Mouse (Mus musculus) neutrophil, adult 5-6 weeks (primary cell): ENCODE results near the gene Olfr1393. TPM values are rescaled to one million over a fixed set of nuclear protein-coding genes. Genes with fewer than 3 reads are reported as not detected.

Source experiments
- ATAC-seq: fragments of 151-379, 151-347 bp; 2 replicates; pipeline ENCODE4 v1.8.0; 2017; ENCODE audit warnings: mild to moderate bottlenecking, moderate TSS enrichment; ENCODE audit not compliant: insufficient number of reproducible peaks, poor library complexity, low FRiP score, severe bottlenecking; ENCODE audit errors: extremely low read depth
- total RNA-seq: library from RNA; stranded (forward); fragments of 200-1000 nt; gene quantifications from 2 replicates; pipeline ENCODE4 v1.2.3, GENCODE M21; 2017

Olfr1393 gene
- total RNA-seq, result 0.23 and 0.98 TPM in 2 replicates

- no peak for ATAC-seq
Measured at GRCm38 (mm10) chr11:49278222-49278621, at the start of gene Olfr1393. Gene Olfr1393 (plus strand): TSS chr11:49278304.

GRCm38 (mm10) chr11:49232781-49233180, 45.3 kb upstream of the Olfr1393 start:
- no peak for ATAC-seq

GRCm38 (mm10) chr11:49235459-49236207, 42.5 kb upstream of the Olfr1393 start:
- no peak for ATAC-seq

DNA sequence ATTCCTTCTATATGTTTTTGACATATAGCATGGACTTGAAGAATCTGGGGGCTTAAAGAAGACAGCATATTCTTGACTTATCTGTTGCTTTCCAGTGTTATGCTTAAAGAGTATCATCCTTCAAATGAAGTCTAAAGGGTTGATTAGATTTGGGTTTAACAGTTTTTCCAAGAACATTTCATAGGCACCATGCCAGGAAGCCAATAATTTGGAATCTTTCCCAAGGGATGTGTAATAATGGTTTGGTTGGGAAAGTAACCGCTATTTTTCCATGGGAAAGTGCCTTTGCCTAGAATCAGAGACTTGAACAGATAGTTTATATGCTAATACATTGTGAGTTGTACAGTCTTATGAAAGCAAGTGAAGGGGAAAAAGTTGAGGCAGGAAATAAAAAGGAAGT, 41.2 kb upstream of the Olfr1393 start:
- no peak for ATAC-seq

DNA sequence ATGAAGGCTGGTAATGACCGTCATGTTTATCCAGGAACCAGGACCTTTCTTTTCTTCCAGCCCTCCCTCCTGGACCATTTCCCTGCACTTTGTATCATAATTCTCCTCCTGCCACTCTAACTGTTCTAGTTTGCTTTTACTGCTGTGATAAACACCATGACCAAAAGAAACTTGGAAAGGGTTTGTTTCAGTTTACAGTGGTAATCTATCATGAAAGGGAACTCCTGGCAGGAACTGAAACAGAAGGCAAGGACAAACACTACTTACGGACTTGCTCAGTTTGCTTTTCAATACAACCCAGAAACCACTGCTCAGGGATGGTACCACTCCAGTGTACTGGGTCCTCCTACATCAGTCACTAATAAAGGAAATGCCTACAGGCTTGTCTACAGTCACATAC, 40.6 kb upstream of the Olfr1393 start:
- ATAC-seq, result no peak

GRCm38 (mm10) chr11:49240310-49240709, 37.8 kb upstream of the Olfr1393 start:
- ATAC-seq, result no peak

- no peak for ATAC-seq
Measured at GRCm38 (mm10) chr11:49240874-49241273, 37.2 kb upstream of the Olfr1393 start.

GRCm38 (mm10) chr11:49241471-49241870, 36.6 kb upstream of the Olfr1393 start:
- no peak for ATAC-seq

DNA sequence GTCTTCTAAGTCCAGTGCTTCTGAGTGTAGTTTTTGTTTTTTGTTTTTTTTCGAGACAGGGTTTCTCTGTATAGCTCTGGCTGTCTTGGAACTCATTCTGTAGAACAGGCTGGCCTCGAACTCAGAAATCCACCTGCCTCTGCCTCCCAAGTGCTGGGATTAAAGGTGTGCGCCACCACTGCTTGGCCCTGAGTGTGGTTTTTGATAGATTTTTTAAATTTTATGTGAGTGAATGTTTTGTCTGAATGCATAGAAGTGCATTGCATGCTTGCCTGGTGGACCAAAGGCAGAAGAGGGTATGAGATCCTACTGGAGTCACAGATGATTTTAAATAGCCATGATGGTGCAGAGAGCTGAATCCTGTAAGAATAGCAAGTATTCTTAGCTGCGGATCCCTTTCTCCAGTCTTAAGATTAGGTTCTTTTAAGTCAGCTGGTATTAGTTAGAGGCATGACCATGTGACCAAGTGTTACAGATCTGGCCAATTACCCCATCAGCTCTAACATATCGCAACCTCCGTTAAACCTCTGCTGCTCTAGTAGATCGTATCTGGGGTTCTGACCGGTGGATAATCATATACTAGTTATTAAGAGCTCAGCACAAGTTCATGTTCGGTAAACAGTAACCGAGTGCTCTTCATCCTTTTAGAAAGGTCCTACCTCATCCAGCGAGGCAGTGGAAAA, 35.0 kb upstream of the Olfr1393 start:
- no peak for ATAC-seq

DNA sequence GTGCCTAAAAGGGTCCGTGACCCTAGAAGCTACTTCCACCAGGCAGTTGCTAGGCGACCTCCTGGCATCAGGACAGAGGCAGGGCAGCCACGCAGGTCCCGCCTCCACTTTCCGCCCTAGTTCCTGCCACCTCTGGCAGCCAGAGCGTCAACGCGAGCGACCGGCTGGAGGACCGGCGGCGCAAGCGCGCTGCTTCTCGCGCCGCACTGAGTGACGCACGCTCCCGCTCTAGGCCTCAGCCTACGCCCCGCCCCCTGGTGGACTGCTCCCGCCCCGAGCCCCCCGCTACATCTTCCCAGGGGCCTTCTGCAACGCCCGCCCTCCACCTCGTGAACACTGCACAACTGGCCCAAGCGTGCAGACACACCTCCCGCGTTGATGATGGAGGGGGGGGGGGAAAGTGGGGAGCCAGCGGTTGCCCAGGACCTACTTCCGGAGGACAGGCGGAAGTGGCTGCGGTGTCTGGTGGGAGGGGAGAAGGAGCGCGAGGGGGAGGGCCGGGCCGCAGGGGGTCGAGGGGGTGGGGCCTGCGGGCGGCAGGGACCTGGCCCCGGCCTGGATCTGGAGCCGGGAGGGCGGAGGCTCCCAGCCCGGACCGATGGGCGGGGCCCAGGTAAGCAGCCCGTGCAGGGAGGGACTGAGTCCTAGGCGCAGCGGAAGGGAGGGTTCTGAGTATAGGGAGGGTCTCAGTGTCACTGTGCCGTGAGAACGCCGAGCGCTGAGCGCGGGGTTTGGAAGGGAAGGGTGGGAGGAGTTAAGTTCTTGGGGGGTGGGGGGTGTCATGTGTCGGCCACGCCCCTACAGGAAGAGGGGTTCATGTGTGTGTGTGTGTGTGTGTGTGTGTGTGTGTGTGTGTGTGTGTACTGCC, 34.1 kb upstream of the Olfr1393 start, which contains the start of gene Mgat1:
TSS of gene Mgat1 (plus strand) at position 465 of the 868 bp plus-strand sequence.
- peak; percentile 75 for ATAC-seq

DNA sequence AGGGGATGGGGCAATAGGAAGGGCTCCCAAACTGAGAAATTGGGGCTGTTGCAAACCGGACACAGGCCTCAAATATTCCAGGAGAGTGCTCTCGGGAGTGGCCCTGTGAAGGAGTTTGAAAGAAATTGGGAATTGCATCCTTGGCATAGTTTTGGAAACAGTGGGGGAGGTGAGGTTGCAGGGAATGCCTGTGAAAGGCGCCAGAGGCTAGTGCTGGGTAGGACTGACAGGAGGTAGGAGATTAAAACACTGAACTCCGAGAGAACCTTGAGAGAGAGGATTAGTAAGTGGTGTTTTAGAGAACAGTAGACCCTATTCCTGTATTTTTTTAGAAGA, 33.5 kb upstream of the Olfr1393 start:
- ATAC-seq, result no peak

GRCm38 (mm10) chr11:49245176-49245575, 32.9 kb upstream of the Olfr1393 start:
- no peak for ATAC-seq

- ATAC-seq, result no peak
Measured at GRCm38 (mm10) chr11:49245634-49246415, 32.3 kb upstream of the Olfr1393 start.

GRCm38 (mm10) chr11:49246523-49246922, 31.6 kb upstream of the Olfr1393 start:
- ATAC-seq, result no peak

GRCm38 (mm10) chr11:49247255-49247654, 30.8 kb upstream of the Olfr1393 start:
- no peak for ATAC-seq

- no peak for ATAC-seq
Measured at GRCm38 (mm10) chr11:49248226-49248973, 29.7 kb upstream of the Olfr1393 start.

- no peak for ATAC-seq
Measured at GRCm38 (mm10) chr11:49248974-49249700, 29.0 kb upstream of the Olfr1393 start.
